Mouse (Mus musculus) retina, postnatal 1 day (tissue): ENCODE results near the gene Cstf2t.

Source experiments
- DNase-seq: peaks from one replicate; pipeline ENCODE4 v3.0.0-alpha.2; 2012

Gene Cstf2t

GRCm38 (mm10) chr19:31082662-31083429 is at the start of gene Cstf2t:
Gene Cstf2t (plus strand): TSS chr19:31082837.
- DNase-seq: peak; percentile 100

DNA sequence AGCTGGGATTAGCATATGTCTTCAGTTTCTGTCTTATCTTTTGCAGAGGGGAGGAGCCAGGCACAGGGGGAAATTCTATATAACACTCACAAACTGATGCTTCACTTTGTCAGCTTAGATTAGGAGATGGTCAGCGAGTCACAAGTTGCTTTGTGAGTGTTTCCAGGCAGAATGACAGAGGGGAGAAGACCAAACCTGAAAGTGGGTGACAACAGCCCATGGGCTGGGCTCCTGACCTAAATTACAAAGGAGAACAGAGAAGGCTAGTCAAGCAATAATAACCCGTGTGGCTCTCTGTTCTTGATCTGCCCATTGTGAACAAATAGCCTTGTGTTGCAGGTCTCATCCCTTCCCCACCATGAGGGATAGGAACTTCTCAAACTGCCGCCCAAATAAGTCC is 43.7 kb upstream of the Cstf2t start:
- DNase-seq: peak; percentile 81

DNA sequence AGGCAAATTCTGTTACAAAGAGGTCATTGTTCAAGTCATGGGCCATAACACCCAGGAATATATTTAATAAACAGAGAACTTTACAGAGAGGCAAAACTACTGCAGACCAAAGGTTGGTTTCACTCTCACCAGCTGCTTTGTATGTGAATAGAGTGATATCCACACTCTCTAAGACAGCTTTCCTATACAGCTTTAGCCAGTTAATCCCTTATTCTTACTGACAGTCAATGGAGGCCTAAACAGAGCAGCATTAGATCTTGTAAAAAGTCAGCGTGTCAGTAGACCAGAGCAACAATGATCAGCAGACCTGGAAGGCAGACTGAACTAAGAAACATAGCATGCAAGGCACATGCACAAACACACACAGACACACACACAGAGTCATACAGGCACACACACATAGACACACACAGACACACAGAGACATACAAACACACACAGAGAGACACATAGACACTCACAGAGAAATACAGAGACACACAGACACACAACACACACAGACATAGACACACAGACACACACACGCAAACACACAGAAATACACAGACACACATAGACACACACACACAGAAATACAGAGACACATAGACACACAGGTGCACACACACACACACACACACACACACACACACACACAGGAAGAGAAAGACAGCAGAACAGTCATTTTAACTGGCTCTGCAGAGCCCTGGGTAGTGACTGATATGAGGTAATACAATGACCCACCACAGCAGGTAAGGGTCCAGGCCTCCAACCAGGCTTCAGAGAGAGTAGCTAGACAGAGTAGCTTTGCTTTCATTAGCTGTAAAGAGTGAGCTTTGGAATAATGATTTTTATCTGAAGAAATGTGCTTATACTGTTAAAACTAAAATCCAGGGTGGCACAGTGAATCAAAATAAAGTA is 41.4 kb upstream of the Cstf2t start:
- peak; percentile 43 for DNase-seq

DNA sequence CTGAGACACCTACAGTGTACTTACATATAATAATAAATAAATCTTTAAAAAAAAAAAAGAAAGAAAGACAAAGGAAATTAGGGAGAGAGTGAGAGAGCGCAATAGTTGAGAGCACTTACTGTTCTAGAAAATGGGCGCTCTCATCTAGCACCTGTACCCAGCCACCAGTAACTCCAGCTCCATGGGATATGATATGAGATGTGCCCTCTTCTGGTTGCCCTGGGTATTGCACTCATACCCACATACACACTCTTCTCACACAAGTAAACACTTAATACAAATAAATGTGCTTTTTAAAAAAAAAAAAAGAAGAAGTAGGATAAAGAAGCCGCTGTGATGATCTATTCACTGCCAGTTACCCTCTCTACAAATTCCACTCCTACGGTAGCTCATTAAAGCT is 36.0 kb upstream of the Cstf2t start:
- DNase-seq: no peak

DNA sequence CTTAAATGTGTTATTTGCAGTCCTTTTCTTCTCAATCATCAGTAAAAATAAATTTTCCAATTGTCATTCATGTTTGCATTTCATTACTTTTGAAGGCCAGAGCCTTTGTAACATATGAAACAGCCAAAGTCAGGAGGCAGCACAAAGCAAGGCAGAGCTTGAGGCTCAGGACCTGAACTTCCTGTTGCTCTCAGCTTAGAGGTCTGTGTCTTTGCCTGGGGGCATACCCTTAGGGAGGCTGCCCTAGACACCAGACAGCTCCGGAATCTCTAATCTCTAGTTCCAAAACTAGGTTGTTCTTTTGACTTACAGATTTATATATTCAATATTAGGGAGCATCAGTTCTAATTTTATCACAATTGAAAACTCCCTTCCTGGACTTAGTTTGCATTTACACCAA is 17.9 kb upstream of the Cstf2t start:
- no peak for DNase-seq

DNA sequence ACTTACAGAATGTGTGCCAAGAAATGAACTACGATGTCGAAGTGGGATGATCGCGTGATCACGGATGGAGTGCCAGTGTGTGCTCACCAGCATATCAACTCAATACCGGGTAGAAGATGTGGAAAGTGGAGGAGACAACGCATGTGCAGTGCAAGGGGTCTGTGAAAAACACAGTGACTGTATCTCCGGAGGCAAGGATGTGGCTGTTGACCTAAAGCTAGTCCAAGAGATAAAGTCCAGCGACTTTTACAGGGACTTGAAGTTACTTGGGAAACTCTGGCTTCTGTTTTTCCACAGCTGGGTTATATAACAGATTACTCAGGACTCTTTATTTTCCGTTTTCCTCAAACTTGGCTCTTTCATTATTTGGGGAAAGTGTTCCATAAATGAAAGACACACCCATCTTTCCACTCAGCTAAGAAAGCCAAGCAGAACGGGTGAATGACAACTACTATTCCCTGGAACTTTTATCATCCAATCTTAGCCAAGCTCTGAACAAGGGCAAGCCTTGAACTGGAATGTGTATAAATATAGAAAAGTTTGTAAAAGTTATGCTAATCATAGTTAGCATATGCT is 17.3 kb upstream of the Cstf2t start:
- DNase-seq: no peak

- DNase-seq: peak; percentile 43
Observed at GRCm38 (mm10) chr19:31073959-31074716, 8.5 kb upstream of the Cstf2t start.

GRCm38 (mm10) chr19:31074717-31075063 is 7.9 kb upstream of the Cstf2t start:
- DNase-seq: peak; percentile 39

- no peak for DNase-seq
Observed at GRCm38 (mm10) chr19:31076106-31076505, 6.5 kb upstream of the Cstf2t start.

DNA sequence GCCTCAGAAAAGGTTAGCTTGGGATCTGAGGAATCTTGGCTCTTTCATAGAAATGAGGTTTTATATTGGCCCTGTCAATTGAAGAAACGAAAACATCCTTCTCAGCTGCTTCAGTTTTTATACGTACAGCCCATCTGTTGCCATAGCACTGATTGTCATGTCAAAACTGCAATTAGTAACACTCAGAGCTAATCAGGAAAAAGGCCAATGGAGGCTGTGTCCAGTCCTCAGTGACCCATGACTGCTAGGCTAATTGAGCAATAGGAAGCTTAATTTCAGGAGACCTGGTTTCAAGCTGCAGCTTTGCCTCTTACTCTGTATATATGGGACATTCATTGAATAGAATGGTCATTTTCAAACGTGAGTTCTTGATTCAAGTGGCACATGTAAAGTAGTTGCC is 4.4 kb upstream of the Cstf2t start:
- peak; percentile 88 for DNase-seq

- no peak for DNase-seq
Observed at GRCm38 (mm10) chr19:31082226-31082625, 411 bp upstream of the Cstf2t start.

DNA sequence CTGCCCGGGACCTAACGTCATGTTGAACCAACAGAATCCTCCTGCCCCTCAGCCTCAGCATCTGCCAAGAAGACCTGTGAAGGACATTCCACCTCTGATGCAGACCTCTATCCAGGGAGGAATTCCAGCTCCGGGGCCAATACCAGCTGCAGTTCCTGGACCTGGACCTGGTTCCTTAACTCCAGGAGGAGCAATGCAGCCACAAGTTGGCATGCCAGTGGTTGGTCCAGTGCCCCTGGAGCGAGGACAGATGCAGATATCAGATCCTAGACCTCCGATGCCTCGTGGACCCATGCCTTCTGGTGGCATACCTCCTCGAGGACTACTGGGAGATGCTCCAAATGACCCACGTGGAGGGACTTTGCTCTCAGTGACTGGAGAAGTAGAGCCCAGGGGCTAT is 1.1 kb downstream of the Cstf2t start:
- no peak for DNase-seq

DNA sequence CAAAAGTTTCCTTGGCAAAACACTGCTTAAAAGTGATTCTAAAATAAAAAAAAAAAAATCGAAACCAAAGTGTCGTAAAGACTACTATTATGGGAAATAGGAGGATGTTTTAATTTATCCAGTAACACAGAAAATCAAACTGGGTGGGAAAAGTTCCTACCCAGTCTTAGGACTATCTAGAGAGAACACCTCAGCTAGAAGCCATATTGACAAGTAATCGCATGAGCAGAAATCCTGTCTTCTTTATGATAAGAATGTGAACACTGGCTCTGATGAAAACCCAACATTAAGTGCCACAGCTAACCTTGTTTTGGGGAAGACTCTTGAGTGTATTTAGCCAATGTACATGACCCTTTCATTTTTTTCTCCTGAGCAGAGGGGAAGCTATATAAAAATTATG is 15.2 kb downstream of the Cstf2t start:
- no peak for DNase-seq

- no peak for DNase-seq
Observed at GRCm38 (mm10) chr19:31099369-31099768, 16.7 kb downstream of the Cstf2t start.

- no peak for DNase-seq
Observed at GRCm38 (mm10) chr19:31104764-31105163, 22.1 kb downstream of the Cstf2t start.

GRCm38 (mm10) chr19:31106036-31106435 is 23.4 kb downstream of the Cstf2t start:
- DNase-seq: no peak

DNA sequence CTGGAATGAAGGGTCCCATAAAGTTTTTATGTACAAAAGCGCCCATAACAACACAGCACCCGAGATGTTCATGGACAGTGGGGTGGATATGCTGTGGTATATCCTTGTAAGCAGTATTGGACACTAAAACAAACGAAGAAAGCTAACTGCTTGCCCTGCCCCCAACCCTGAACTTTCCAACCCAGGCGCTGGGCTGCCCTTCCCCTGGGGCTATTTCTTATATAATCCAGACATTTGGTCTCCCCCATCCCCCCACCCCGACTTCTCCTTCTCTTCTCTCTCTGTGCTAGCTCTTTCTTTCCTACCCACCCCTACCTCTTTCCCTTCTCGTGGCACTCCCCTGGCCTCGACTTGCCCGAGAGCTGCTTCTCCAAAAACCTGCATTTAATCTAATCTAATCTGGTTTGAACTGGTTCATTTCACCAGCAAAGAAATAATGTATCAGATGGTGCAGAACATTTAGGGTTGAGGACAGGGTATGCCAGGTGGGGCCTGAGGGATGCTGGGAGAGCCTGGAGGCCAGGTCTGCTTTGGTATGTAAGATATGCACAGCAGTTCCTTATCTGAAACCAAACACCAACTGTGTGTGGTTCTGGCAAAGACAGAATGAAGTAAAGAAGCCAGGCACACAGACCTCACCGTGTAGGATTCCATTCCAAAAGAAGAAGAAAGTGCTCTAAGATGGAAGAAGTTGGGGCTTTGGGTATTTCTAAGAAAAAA is 24.4 kb downstream of the Cstf2t start:
- no peak for DNase-seq

DNA sequence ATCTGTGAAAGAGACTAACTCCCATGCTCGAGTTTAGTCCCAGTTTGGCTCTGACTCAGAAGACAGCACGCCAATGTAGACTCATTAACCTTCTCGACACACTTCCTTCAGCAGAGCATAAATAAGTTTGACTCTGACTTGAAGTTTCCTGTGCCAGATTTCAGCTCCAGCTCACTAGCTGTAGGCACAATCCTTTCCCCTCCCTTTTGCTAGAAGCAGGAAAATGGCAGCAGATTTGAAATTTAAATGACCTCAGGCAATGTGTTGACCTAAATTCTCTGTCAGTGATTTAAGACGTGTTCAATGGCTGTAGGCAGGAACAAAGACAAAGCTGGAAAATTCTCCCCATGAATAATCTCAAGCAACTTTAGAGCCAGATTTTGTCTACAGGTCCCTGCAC is 32.1 kb downstream of the Cstf2t start:
- peak; percentile 73 for DNase-seq

- no peak for DNase-seq
Observed at GRCm38 (mm10) chr19:31124628-31125027, 42.0 kb downstream of the Cstf2t start.

- DNase-seq: no peak
Observed at GRCm38 (mm10) chr19:31132614-31133013, 50.0 kb downstream of the Cstf2t start.

GRCm38 (mm10) chr19:31136316-31136715 is 53.7 kb downstream of the Cstf2t start:
- no peak for DNase-seq
